Mouse (Mus musculus): Measurements from ENCODE around the gene Msi2. TPM values are rescaled to one million over a fixed set of nuclear protein-coding genes. Genes with fewer than 3 reads are reported as not detected.

Gene Msi2
- total and polyA plus RNA-seq, 2 experiments: 6.4 to 10.8 TPM

DNA sequence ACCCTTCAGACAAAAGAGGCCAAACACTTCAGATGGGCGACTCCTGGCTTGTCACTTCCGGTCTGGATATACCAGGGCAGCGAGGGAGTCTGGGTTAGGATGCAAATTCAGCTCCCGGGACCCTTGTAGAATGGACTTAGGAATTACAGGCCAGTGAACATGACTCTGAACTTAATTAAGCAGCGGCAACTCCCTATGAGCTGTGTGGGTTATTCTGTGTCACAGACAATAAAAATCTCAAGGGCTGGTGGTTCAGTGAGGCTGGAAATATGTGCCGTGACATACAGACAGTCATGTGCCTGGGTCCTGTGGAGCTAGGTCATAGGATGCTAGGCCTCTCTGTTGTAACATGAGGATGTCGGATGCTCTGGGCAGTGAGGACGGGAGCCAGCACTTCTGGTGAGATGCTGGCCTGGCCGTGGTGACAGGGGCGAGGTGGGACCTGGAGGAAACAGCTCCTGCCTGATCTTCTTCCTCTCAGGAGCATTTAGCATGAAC, 261.0 kb downstream of the Msi2 start:
- no peaks in the 10 kb centered on the region for H3K36me3 ChIP-seq (ENCODE audit: control insufficient read depth, insufficient read depth, low read length)
- H3K4me3 ChIP-seq (ENCODE audit: insufficient read depth, low read depth, low read length): no peak overlapping the region
- H3K9ac ChIP-seq (ENCODE audit: low read depth, low read length): no peak overlapping the region
- no peak for DNase-seq (ENCODE audit: extremely low read depth, low read depth, low spot score)
- H3K79me2 ChIP-seq (ENCODE audit: control insufficient read depth, insufficient read depth, low read length): no peaks in the 10 kb centered on the region
- WGBS: 83% methylated on average over 10 of the region's 10 CpGs
- no peak for TF ChIP-seq POLR2A (IDR thresholded peaks at IDR 0.05; ENCODE audit: extremely low read depth, insufficient read depth, low read length)
- TF ChIP-seq CTCF (IDR thresholded peaks at IDR 0.05; ENCODE audit: low read depth, low read length): no peak
- 0 out of 2 replicates have a peak, but pooled peaks cover 1% of the 10 kb centered on the region for H3K4me1 ChIP-seq (ENCODE audit: control insufficient read depth, insufficient read depth, low read length)
- H3K27ac ChIP-seq (replicated peaks; ENCODE audit: insufficient read depth, low read depth, low read length): no peak overlapping the region
- H3K27me3 ChIP-seq (ENCODE audit: control insufficient read depth, insufficient read depth, low read length): no peaks in the 10 kb centered on the region

DNA sequence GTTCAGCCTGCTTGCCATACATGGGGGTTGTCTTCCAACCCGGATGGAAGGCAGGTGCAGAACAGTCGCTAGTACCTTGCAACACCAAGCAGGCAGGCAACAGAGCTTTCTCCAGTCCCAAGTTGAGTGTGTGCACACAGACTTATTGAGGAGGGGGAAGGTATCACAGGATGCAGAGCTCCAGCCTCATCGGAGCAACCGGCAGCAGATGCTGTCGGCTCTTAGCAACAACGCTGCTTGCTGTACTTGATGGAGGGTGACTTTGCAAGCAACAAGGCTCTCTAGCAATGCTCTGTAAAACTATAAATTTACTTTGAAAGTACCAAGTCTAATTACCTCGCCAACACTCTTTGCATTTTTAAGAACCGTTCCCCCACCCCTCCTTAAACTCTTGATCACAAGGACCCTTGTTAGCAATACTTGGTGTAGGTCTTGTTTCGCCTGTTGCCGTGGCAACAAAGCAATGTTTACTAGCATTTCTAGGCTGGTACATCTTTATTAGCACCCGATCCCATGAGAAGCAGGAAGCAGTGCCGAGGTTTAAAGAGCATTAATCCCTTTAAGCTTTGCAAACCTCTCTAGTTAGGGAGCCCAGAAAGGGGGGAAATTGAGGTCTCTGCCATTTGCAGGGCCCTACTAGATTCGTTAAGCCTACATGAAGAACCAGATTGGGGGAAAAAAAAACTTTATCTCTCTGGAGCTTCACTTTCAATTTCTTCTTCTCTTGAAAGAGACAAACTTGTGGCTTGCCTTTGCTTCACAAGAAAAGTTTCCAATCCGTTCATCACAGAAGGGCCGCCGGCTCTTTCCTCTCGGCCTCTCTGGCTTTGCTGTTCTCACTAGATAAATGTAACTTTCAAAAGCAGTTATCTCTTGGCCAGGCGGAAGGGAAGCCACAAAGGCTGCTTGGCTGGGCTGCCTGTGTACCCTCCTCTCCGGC, 263.2 kb downstream of the Msi2 start:
- no peaks in the 10 kb centered on the region for H3K79me2 ChIP-seq (ENCODE audit: control insufficient read depth, insufficient read depth, low read length)
- no peak overlapping the region for H3K9ac ChIP-seq (ENCODE audit: low read depth, low read length)
- H3K36me3 ChIP-seq (ENCODE audit: control insufficient read depth, insufficient read depth, low read length): no peaks in the 10 kb centered on the region
- no peak overlapping the region for H3K4me3 ChIP-seq (ENCODE audit: insufficient read depth, low read depth, low read length)
- no peaks in the 10 kb centered on the region for H3K27me3 ChIP-seq (ENCODE audit: control insufficient read depth, insufficient read depth, low read length)
- 0 out of 2 replicates have a peak, but pooled peaks cover 1% of the 10 kb centered on the region for H3K4me1 ChIP-seq (ENCODE audit: control insufficient read depth, insufficient read depth, low read length)
- DNase-seq (ENCODE audit: extremely low read depth, low read depth, low spot score): no peak
- 83% methylated on average over 19 of the region's 19 CpGs for WGBS
- TF ChIP-seq CTCF (IDR thresholded peaks at IDR 0.05; ENCODE audit: low read depth, low read length): no peak
- TF ChIP-seq POLR2A (IDR thresholded peaks at IDR 0.05; ENCODE audit: extremely low read depth, insufficient read depth, low read length): no peak
- no peak overlapping the region for H3K27ac ChIP-seq (replicated peaks; ENCODE audit: insufficient read depth, low read depth, low read length)

DNA sequence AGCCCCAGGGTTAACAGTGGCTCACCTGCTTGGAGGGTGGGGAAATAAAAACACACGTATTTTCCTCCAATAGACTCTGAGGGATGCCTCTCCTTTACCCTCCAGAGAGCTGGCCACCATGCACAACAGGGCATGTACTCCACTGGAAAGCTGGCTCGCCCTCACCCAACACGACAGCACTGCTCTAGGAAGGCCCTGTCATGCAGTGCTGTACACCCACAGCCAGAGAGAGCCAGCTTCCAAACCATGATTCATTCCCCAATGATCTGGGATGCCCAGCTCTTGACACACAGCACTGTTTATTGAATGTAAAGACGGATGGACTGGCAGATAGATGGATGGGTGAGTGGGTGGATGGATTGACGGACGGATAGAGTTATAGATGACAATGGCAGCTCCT, 269.1 kb downstream of the Msi2 start:
- 92% methylated on average over 6 of the region's 6 CpGs for WGBS
- no peak for DNase-seq (ENCODE audit: extremely low read depth, low read depth, low spot score)

DNA sequence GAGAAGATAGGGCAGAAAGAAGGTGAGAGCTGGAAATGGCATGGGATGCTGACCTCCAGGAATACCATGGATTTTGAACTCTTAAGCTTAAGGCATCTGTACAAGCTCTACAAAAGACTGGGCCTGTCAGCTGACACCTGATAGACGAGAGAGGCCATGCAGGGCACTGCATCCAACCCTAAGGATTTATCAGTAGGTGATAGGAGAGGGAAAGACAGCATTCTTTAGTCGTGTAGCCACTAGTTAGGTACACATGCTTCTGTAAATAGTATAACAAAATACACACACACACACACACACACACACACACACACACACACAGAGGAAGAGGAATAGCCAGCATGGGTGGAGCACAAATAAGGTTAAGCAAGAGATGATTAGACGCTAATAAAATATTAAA, 269.7 kb downstream of the Msi2 start:
- H3K9ac ChIP-seq (ENCODE audit: low read depth, low read length): no peak overlapping the region
- H3K4me1 ChIP-seq (ENCODE audit: control insufficient read depth, insufficient read depth, low read length): no peaks in the 10 kb centered on the region
- no peaks in the 10 kb centered on the region for H3K79me2 ChIP-seq (ENCODE audit: control insufficient read depth, insufficient read depth, low read length)
- WGBS: 48% methylated on average over 3 of the region's 3 CpGs
- no peaks in the 10 kb centered on the region for H3K36me3 ChIP-seq (ENCODE audit: control insufficient read depth, insufficient read depth, low read length)
- H3K27me3 ChIP-seq (ENCODE audit: control insufficient read depth, insufficient read depth, low read length): no peaks in the 10 kb centered on the region
- no peak overlapping the region for H3K27ac ChIP-seq (replicated peaks; ENCODE audit: insufficient read depth, low read depth, low read length)
- DNase-seq (ENCODE audit: extremely low read depth, low read depth, low spot score): no peak
- no peak overlapping the region for H3K4me3 ChIP-seq (ENCODE audit: insufficient read depth, low read depth, low read length)
- no peak for TF ChIP-seq CTCF (IDR thresholded peaks at IDR 0.05; ENCODE audit: low read depth, low read length)
- TF ChIP-seq POLR2A (IDR thresholded peaks at IDR 0.05; ENCODE audit: extremely low read depth, insufficient read depth, low read length): no peak

More for the DNA sequence above, 269.1 kb downstream of the Msi2 start:
- Histone ChIP-seq H3K36me3 (ENCODE audit: control insufficient read depth, insufficient read depth, low read length) (no peaks in the 10 kb centered on the region), H3K27ac (replicated peaks; ENCODE audit: insufficient read depth, low read depth, low read length) (no peak overlapping the region), H3K4me1 (ENCODE audit: control insufficient read depth, insufficient read depth, low read length) (no peaks in the 10 kb centered on the region), H3K9ac (ENCODE audit: low read depth, low read length) (no peak overlapping the region), H3K79me2 (ENCODE audit: control insufficient read depth, insufficient read depth, low read length) (no peaks in the 10 kb centered on the region), H3K4me3 (ENCODE audit: insufficient read depth, low read depth, low read length) (no peak overlapping the region), H3K27me3 (ENCODE audit: control insufficient read depth, insufficient read depth, low read length) (no peaks in the 10 kb centered on the region)
- TF ChIP-seq POLR2A (IDR thresholded peaks at IDR 0.05; ENCODE audit: extremely low read depth, insufficient read depth, low read length): no peak
- no peak for TF ChIP-seq CTCF (IDR thresholded peaks at IDR 0.05; ENCODE audit: low read depth, low read length)

DNA sequence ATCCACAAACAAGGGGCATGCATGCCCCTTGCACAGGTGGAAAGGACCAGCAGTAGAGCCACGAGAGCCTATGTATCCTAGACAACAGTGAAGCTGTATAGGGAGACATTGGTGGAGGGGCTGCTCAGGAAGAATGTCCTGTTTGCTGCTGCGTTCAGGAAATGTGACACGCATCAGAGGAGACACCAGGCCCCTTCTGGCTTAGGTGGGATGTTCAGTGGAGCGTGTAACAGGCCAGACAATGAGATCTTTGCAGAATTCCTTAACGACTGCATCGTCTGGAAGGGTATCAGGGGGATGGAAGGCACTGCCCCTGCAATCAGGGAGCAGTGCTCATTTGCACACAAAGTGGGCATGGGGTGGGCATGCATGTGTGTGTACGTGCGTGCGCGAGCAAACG, 271.0 kb downstream of the Msi2 start:
- TF ChIP-seq POLR2A (IDR thresholded peaks at IDR 0.05; ENCODE audit: extremely low read depth, insufficient read depth, low read length) (no peak), CTCF (IDR thresholded peaks at IDR 0.05; ENCODE audit: low read depth, low read length) (no peak)
- Histone ChIP-seq H3K27me3 (ENCODE audit: control insufficient read depth, insufficient read depth, low read length) (no peaks in the 10 kb centered on the region), H3K79me2 (ENCODE audit: control insufficient read depth, insufficient read depth, low read length) (no peaks in the 10 kb centered on the region), H3K4me3 (ENCODE audit: insufficient read depth, low read depth, low read length) (no peak overlapping the region), H3K36me3 (ENCODE audit: control insufficient read depth, insufficient read depth, low read length) (no peaks in the 10 kb centered on the region), H3K9ac (ENCODE audit: low read depth, low read length) (no peak overlapping the region), H3K27ac (replicated peaks; ENCODE audit: insufficient read depth, low read depth, low read length) (no peak overlapping the region), H3K4me1 (ENCODE audit: control insufficient read depth, insufficient read depth, low read length) (no peaks in the 10 kb centered on the region)
- DNase-seq (ENCODE audit: extremely low read depth, low read depth, low spot score): no peak
- 93% methylated on average over 11 of the region's 11 CpGs for WGBS

DNA sequence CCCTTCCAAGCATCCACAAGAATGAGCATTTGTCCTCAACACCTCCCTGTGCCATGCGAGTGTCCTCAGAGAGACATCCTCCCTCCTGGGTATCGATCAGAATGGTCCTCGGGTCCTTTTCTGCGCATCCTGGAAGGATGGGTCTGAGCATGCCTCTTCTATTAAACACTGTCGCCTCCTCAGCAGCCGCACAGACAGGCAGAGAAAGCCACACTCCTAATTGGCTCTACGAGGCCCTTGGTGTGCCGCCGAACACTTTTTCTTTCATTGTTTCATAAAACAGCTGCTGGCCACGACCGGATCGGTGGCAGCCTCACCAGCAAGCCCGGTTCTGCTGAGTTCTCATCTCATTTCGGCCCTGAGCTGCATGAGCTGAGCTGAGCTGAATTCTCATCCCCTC, 274.4 kb downstream of the Msi2 start:
- H3K27me3 ChIP-seq (ENCODE audit: control insufficient read depth, insufficient read depth, low read length): no peaks in the 10 kb centered on the region
- no peaks in the 10 kb centered on the region for H3K79me2 ChIP-seq (ENCODE audit: control insufficient read depth, insufficient read depth, low read length)
- H3K9ac ChIP-seq (ENCODE audit: low read depth, low read length): no peak overlapping the region
- no peaks in the 10 kb centered on the region for H3K4me1 ChIP-seq (ENCODE audit: control insufficient read depth, insufficient read depth, low read length)
- H3K27ac ChIP-seq (replicated peaks; ENCODE audit: insufficient read depth, low read depth, low read length): no peak overlapping the region
- 97% methylated on average over 14 of the region's 14 CpGs for WGBS
- no peak for TF ChIP-seq POLR2A (IDR thresholded peaks at IDR 0.05; ENCODE audit: extremely low read depth, insufficient read depth, low read length)
- TF ChIP-seq CTCF (IDR thresholded peaks at IDR 0.05; ENCODE audit: low read depth, low read length): no peak
- no peak overlapping the region for H3K4me3 ChIP-seq (ENCODE audit: insufficient read depth, low read depth, low read length)
- no peak for DNase-seq (ENCODE audit: extremely low read depth, low read depth, low spot score)
- H3K36me3 ChIP-seq (ENCODE audit: control insufficient read depth, insufficient read depth, low read length): no peaks in the 10 kb centered on the region
